Mouse (Mus musculus): ENCODE data around the gene Sppl2c.

Gene Sppl2c

GRCm38 (mm10) chr11:104186135-104186836 lies at the start of gene Sppl2c:
Sppl2c (plus strand) TSS chr11:104186327.
- no peak for DNase-seq (ENCODE audit: low spot score)

- no peak for DNase-seq (ENCODE audit: low spot score)
Measured at GRCm38 (mm10) chr11:104138976-104139375, 47.2 kb upstream of the Sppl2c start.

GRCm38 (mm10) chr11:104144930-104145329 lies 41.2 kb upstream of the Sppl2c start:
- DNase-seq (ENCODE audit: low spot score): no peak

GRCm38 (mm10) chr11:104148787-104149186 lies 37.3 kb upstream of the Sppl2c start:
- DNase-seq (ENCODE audit: low spot score): no peak

- DNase-seq (ENCODE audit: low spot score): no peak
Measured at GRCm38 (mm10) chr11:104150911-104151310, 35.2 kb upstream of the Sppl2c start.

GRCm38 (mm10) chr11:104154332-104154731 lies 31.8 kb upstream of the Sppl2c start:
- DNase-seq (ENCODE audit: low spot score): no peak

- DNase-seq (ENCODE audit: low spot score): no peak
Measured at GRCm38 (mm10) chr11:104154820-104155635, 31.1 kb upstream of the Sppl2c start.

GRCm38 (mm10) chr11:104155899-104156298 lies 30.2 kb upstream of the Sppl2c start:
- DNase-seq (ENCODE audit: low spot score): no peak

GRCm38 (mm10) chr11:104156391-104156790 lies 29.7 kb upstream of the Sppl2c start:
- DNase-seq (ENCODE audit: low spot score): no peak

- peak; percentile 68 for DNase-seq (ENCODE audit: low spot score)
Measured at GRCm38 (mm10) chr11:104157603-104158259, 28.4 kb upstream of the Sppl2c start.

GRCm38 (mm10) chr11:104158260-104158907 lies 27.7 kb upstream of the Sppl2c start:
- DNase-seq (ENCODE audit: low spot score): no peak

GRCm38 (mm10) chr11:104159769-104160272 lies 26.3 kb upstream of the Sppl2c start:
- DNase-seq (ENCODE audit: low spot score): no peak

- no peak for DNase-seq (ENCODE audit: low spot score)
Measured at GRCm38 (mm10) chr11:104161153-104161552, 25.0 kb upstream of the Sppl2c start.

GRCm38 (mm10) chr11:104164257-104164656 lies 21.9 kb upstream of the Sppl2c start:
- no peak for DNase-seq (ENCODE audit: low spot score)

- DNase-seq (ENCODE audit: low spot score): peak; percentile 66
Measured at GRCm38 (mm10) chr11:104171281-104171781, 14.8 kb upstream of the Sppl2c start.

- no peak for DNase-seq (ENCODE audit: low spot score)
Measured at GRCm38 (mm10) chr11:104178893-104179292, 7.2 kb upstream of the Sppl2c start.

- no peak for DNase-seq (ENCODE audit: low spot score)
Measured at GRCm38 (mm10) chr11:104179804-104180203, 6.3 kb upstream of the Sppl2c start.

GRCm38 (mm10) chr11:104182141-104182540 lies 4.0 kb upstream of the Sppl2c start:
- DNase-seq (ENCODE audit: low spot score): no peak

GRCm38 (mm10) chr11:104186837-104187150 lies 667 bp downstream of the Sppl2c start:
- no peak for DNase-seq (ENCODE audit: low spot score)

- no peak for DNase-seq (ENCODE audit: low spot score)
Measured at GRCm38 (mm10) chr11:104187766-104188165, 1.6 kb downstream of the Sppl2c start.

GRCm38 (mm10) chr11:104190008-104190407 lies 3.9 kb downstream of the Sppl2c start:
- no peak for DNase-seq (ENCODE audit: low spot score)

GRCm38 (mm10) chr11:104195382-104195781 lies 9.3 kb downstream of the Sppl2c start:
- no peak for DNase-seq (ENCODE audit: low spot score)

Data from left cerebral cortex, adult 11 months (tissue).